Mouse (Mus musculus): ENCODE data around the gene Olfr250.
"Not testable (repeated sequence)": the region's sequence is repeated elsewhere in the genome, so short reads cannot be mapped to it uniquely, and the experiment has no call there.

The Olfr250 gene

GRCm38 (mm10) chr9:38366596-38366995, at the start of gene Olfr250:
Gene Olfr250 (plus strand): TSS chr9:38366896.
- no peak for DNase-seq (ENCODE audit: low spot score)

GRCm38 (mm10) chr9:38328760-38329159, 37.9 kb upstream of the Olfr250 start, which contains the start of gene Olfr25:
Gene Olfr25 (plus strand): TSS chr9:38329060.
- no peak for DNase-seq (ENCODE audit: low spot score)

GRCm38 (mm10) chr9:38348111-38348510, 18.6 kb upstream of the Olfr250 start, which contains the start of gene Olfr898:
Gene Olfr898 (plus strand): TSS chr9:38348411.
- DNase-seq (ENCODE audit: low spot score), result no peak

GRCm38 (mm10) chr9:38376786-38377185, 10.1 kb downstream of the Olfr250 start, which contains the start of gene Olfr251:
Gene Olfr251 (plus strand): TSS chr9:38377086.
- no peak for DNase-seq (ENCODE audit: low spot score)

GRCm38 (mm10) chr9:38401398-38401797, 34.7 kb downstream of the Olfr250 start, which contains the start of gene Olfr147:
Gene Olfr147 (plus strand): TSS chr9:38401698.
- DNase-seq (ENCODE audit: low spot score), result no peak

- DNase-seq (ENCODE audit: low spot score), result not testable (repeated sequence)
These were observed 40.8 kb downstream of the Olfr250 start for GRCm38 (mm10) chr9:38407502-38407901.

- DNase-seq (ENCODE audit: low spot score), result not testable (repeated sequence)
These were observed 46.8 kb downstream of the Olfr250 start for GRCm38 (mm10) chr9:38413502-38413901.
